Mouse (Mus musculus) B cell, adult 2 months (primary cell): Measurements from ENCODE around the gene Ccdc15.
A peak's percentile ranks its signal among the peaks of the same experiment; 100 is the strongest.

Source experiments
- DNase-seq, 2 experiments: peaks; one replicate each; pipeline ENCODE4 v3.0.0; 2022

The Ccdc15 gene

DNA sequence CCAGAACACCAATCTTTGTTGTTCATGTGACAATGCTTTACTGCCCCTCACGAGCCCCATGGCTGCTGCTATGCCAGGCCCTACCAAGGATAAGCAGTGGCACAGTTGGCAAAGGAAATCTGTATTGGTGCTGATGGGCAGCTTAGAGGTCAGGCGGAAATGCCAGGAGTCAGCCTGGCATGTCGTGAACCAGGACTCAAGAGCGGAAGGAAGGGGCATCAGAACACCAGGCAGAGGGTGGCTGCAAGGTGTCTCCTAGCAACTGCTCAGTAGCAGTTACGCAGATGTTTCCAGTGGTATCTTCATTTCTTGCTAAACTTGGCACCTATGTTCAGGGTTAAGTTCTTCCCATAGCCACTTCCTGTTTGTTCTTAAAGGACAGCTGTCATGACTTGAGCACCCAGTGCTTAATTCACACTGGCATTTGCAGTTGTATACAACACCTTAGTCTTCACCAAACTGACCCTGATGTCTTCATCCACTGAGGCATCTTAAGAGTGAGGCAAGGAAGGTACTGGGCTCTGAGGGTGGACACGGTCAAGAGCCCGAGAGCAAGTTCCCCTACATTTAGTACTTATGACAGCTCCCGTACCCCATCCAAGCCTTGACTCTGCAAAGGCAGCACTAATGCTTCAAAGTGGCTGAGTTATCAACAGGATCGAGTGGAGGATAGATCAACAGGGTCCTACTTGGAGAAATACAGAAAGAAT lies 117.6 kb downstream of the Ccdc15 start:
- peak in 1 of 2 experiments; percentile 10 for DNase-seq

DNA sequence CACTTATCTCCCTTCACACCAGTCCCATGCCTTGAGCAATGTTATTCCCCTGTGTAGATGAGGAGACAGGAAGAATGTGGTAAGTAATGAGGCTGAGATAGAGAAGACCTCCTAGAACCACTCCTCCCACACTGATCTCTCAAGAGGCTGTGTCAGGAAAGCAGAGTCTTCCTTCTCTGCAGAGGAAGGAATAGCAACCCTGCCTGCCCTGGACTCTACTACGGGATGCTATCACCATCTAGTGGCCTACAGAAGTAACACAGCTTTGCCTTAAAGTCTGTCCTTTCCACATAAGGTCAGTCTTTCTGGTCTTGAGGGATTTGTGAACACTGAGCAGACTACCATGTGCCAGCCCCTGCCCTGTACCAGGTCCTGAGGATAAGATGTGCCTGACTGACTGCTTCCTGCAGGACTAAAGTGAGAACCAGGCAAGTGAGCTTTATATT lies 118.3 kb downstream of the Ccdc15 start:
- DNase-seq: peak; percentile 61 to 68
